Mouse (Mus musculus): Measurements from ENCODE around the gene Rpap2.

- TF ChIP-seq CTCF (IDR thresholded peaks at IDR 0.05; ENCODE audit: low read depth, low read length) (no peak), EP300 (IDR thresholded peaks at IDR 0.05; ENCODE audit: insufficient read depth, low read depth, low read length) (no peak)
Measured at GRCm38 (mm10) chr5:107687161-107687560, 90.0 kb downstream of the Rpap2 start.

Data from ES-Bruce4 (cell line).